Mouse (Mus musculus) intestine, embryonic 14.5 days (tissue): ENCODE measurements at regions not wholly inside any gene's neighbourhood (a gene's known extent, or its start where the extent isn't known, plus 50 kb on each side); places are given as distances from the start of the nearest gene placed in this dataset.

Experiments used
- ATAC-seq: fragments of 200-750 bp; cut with Nextera tagmentation; replicated peaks from 2 replicates; pipeline ENCODE4 v1.8.0; 2017; ENCODE audit warnings: low read depth, moderate number of reproducible peaks, moderate TSS enrichment, moderate library complexity; ENCODE audit not compliant: low FRiP score, low TSS enrichment
- DNase-seq: peaks from one replicate; pipeline ENCODE4 v3.0.0-alpha.2; 2018; ENCODE audit warnings: low spot score
- H3K27ac ChIP-seq: fragments of 300-500 bp; sonication (generic); 2 replicates; pipeline ENCODE4 v1.5.1; 2014; ENCODE audit warnings: low read depth, mild to moderate bottlenecking, control low read depth
- H3K27me3 ChIP-seq: fragments of 300-500 bp; sonication (generic); replicated peaks from 2 replicates; pipeline ENCODE4 v1.6.1; 2014; ENCODE audit warnings: low read length, control low read depth; ENCODE audit not compliant: control insufficient read depth, insufficient read depth
- H3K36me3 ChIP-seq: fragments of 300-500 bp; sonication (generic); 2 replicates; pipeline ENCODE4 v1.6.1; 2014; ENCODE audit warnings: low read length, control low read depth; ENCODE audit not compliant: control insufficient read depth, insufficient read depth
- H3K4me1 ChIP-seq: fragments of 300-500 bp; sonication (generic); replicated peaks from 2 replicates; pipeline ENCODE4 v1.6.1; 2014; ENCODE audit warnings: low read length, control low read depth, mixed read lengths; ENCODE audit not compliant: control insufficient read depth, insufficient read depth
- H3K4me2 ChIP-seq: fragments of 300-500 bp; sonication (generic); 2 replicates; pipeline ENCODE4 v1.6.1; 2014; ENCODE audit warnings: low read length
- H3K4me3 ChIP-seq: fragments of 300-500 bp; sonication (generic); 2 replicates; pipeline ENCODE4 v1.5.1; 2014; ENCODE audit warnings: low read depth, low read length, control low read depth, mixed read lengths
- H3K9ac ChIP-seq: fragments of 300-500 bp; sonication (generic); 2 replicates; pipeline ENCODE4 v1.6.1; 2014; ENCODE audit warnings: mild to moderate bottlenecking, low read length
- H3K9me3 ChIP-seq: fragments of 300-500 bp; sonication (generic); 2 replicates; pipeline ENCODE4 v1.6.1; 2016; ENCODE audit warnings: low read length, control low read depth; ENCODE audit not compliant: control insufficient read depth
- WGBS: fragments of 180-500 bp; shearing (Covaris S2); extraction: QIAGEN DNeasy Blood & Tissue Kit; methylation state at CpG from one replicate; pipeline ENCODE4 v1.1.7; 2014; 5-methylcytosine and 5-hydroxymethylcytosine counted together

DNA sequence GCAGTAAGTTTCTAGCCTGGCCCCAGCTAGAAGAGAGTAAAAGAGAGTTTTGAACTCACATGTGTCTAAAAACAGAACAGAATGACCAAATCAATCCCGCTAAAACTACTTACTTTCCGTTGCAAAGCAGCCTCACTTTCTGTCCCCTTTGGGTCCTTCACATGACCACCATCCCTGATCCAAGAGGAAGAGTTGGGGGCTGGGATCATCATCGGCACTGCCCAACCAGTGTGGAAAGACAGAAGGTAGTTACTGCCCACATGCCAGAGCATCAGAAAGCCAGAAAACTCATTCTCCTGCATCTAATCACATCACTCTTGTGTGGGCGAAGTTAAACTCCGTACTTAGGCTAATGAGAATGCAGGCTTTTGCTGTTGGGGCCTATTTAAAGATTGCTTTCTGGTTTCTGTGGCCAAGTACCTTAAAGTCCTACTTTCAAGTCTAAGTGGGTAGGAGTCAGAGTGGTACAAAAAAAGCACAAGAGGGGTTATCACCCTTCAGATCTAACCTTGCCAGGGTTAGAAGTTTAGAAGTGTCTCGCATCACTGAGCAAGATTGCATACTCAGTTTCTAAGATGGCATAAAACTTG, 184.0 kb upstream of the Cited2 start:
- Histone ChIP-seq H3K4me1 (no peaks in the 10 kb centered on the region), H3K27me3 (no peaks in the 10 kb centered on the region), H3K27ac (no peak overlapping the region), H3K9me3 (no peaks in the 10 kb centered on the region), H3K9ac (no peak overlapping the region), H3K4me2 (no peak overlapping the region), H3K4me3 (no peak overlapping the region), H3K36me3 (no peaks in the 10 kb centered on the region)
- WGBS = 91% methylated on average over 6 of the region's 6 CpGs
- no peak for DNase-seq
- ATAC-seq = no peak

DNA sequence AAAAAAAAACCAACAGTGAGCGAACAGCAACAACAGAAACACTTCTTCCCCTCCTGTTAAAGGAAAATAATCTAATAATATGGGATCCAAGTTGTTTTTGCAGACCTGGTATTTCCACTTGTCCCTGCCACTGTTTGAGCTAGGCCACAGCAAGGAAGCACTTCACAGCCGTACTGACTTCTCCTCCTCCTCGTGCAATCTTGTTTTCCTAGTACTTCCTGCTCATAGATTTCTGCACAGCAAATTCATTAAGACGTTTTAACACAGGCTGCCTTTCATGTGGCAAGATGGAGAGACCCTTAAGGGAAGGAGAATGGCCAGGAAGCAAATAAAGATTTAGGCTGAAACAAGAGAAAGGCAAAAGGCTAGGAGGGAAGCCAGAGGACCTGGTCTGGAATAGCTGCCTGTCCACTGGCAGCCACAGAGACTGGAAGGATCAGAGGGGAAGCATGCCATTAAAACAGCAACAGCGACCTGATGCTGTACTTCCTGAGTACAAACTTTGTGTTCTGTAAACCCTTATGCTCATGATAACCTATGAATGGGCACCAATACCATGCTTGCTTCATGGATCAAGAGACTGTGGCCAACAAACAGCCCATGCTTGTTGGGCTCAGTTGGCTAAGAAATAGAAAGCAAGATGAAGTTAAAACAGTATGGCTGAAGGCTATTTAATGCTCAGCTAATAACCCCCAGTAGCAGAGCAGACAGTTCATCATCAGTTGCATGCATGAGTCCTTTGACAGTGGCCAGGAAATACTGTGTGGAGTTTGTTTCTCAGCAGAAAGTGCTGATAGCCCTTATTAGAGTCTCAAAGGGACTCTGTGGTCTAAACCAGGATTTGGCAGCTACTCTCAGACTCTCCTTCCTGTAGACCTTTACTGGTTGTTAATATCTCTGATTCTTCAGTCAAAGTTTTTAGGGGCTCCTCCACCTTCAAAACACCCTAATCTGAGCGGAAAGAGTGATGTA, 182.3 kb upstream of the Cited2 start:
- DNase-seq = no peak
- Histone ChIP-seq H3K9me3 (no peaks in the 10 kb centered on the region), H3K27me3 (no peaks in the 10 kb centered on the region), H3K4me1 (no peaks in the 10 kb centered on the region), H3K36me3 (no peaks in the 10 kb centered on the region), H3K27ac (no peak overlapping the region), H3K4me2 (no peak overlapping the region), H3K9ac (no peak overlapping the region), H3K4me3 (no peak overlapping the region)
- 61% methylated on average over 6 of the region's 6 CpGs for WGBS
- no peak for ATAC-seq

DNA sequence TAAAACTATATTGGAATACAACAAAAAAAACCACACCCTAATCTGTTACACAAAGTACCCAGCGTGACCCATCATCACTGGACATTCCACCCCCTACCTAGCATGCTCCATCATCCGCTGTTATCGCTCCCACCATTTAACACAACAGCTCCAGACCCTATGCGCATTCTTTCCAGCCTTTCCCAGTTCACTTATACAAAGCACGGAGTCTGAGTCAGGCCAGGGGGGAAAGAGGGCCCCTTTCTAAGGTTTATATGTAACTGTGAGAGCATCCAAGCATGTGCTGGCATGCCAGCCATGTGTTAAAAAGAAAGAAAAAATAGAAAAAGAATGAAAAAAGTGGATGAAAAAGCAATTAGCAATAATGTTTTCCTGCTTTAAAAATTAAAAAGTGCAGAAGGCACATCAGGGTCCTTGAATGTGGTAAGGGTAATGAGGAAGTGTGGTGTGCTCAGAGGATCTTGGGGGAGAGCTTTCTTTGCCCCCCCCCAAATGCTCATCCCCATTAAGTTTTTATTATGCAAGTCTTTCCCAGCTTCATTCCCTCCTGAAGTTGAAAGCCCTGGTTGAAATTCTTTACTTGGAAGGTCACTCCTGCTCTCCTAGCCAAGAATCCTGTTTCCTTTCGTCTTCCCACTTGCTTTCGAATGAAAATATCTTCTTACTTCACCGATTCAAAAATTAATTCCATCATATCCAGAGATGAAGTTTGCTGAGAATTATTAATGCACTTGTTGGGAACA, 180.7 kb upstream of the Cited2 start:
- Histone ChIP-seq H3K36me3 (no peaks in the 10 kb centered on the region), H3K4me3 (no peak overlapping the region), H3K9me3 (no peaks in the 10 kb centered on the region), H3K27me3 (no peaks in the 10 kb centered on the region), H3K27ac (no peak overlapping the region), H3K9ac (no peak overlapping the region), H3K4me1 (no peaks in the 10 kb centered on the region), H3K4me2 (no peak overlapping the region)
- DNase-seq (no peak), ATAC-seq (no peak)
- 83% methylated on average over 8 of the region's 8 CpGs for WGBS

GRCm38 (mm10) chr10:17542847-17543421, 180.1 kb upstream of the Cited2 start:
- no peaks in the 10 kb centered on the region for H3K36me3 ChIP-seq
- whole genome bisulfite sequencing = 67% methylated on average over 5 of the region's 5 CpGs
- no peaks in the 10 kb centered on the region for H3K9me3 ChIP-seq
- H3K4me2 ChIP-seq = no peak overlapping the region
- H3K4me3 ChIP-seq = no peak overlapping the region
- no peak overlapping the region for H3K9ac ChIP-seq
- no peak for ATAC-seq
- H3K4me1 ChIP-seq = no peaks in the 10 kb centered on the region
- no peak for DNase-seq
- H3K27me3 ChIP-seq = no peaks in the 10 kb centered on the region
- H3K27ac ChIP-seq = no peak overlapping the region

DNA sequence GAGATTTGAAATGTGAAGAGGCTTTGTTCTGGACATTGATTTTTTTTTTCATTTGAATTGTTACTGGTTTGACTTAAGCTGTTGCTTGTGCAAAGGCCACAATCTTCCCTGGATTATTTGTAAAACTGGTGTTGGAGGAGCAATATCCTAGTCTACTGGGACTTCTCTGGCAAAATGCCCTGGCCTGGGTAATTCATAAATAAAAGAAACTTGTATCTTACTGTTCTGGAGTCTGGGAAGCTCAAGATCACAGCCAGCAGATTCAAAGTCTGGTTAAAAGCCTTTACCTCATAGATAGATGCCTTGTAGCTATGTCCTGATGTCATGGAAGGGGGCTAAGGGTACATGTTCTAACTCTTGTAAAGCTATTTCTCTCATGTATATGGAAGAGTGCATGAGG, 177.7 kb upstream of the Cited2 start:
- Histone ChIP-seq H3K4me1 (no peaks in the 10 kb centered on the region), H3K4me3 (no peak overlapping the region), H3K27me3 (no peaks in the 10 kb centered on the region), H3K9ac (no peak overlapping the region), H3K9me3 (no peaks in the 10 kb centered on the region), H3K4me2 (no peak overlapping the region), H3K36me3 (no peaks in the 10 kb centered on the region), H3K27ac (no peak overlapping the region)
- DNase-seq (no peak), ATAC-seq (no peak)

DNA sequence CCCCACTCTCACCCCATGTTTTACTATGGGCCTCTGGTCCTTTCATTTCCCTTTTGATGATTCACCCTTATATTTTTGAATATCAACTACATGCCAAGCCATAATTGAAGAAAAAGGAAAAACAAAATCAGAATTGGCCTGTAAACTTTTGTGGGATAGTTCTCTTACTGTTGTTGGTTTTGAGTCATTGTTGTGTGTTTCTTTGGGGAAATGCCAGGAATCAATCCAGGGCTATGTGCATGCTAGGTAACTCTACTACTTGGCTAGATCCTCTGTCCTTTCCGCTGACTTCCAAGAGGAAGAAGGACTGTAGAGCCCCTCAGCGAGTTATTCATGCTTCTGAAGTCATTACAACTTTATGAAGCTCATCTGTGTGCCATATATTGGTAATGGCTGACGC, 175.0 kb upstream of the Cited2 start:
- H3K4me1 ChIP-seq = no peaks in the 10 kb centered on the region
- 93% methylated on average over 3 of the region's 3 CpGs for WGBS

DNA sequence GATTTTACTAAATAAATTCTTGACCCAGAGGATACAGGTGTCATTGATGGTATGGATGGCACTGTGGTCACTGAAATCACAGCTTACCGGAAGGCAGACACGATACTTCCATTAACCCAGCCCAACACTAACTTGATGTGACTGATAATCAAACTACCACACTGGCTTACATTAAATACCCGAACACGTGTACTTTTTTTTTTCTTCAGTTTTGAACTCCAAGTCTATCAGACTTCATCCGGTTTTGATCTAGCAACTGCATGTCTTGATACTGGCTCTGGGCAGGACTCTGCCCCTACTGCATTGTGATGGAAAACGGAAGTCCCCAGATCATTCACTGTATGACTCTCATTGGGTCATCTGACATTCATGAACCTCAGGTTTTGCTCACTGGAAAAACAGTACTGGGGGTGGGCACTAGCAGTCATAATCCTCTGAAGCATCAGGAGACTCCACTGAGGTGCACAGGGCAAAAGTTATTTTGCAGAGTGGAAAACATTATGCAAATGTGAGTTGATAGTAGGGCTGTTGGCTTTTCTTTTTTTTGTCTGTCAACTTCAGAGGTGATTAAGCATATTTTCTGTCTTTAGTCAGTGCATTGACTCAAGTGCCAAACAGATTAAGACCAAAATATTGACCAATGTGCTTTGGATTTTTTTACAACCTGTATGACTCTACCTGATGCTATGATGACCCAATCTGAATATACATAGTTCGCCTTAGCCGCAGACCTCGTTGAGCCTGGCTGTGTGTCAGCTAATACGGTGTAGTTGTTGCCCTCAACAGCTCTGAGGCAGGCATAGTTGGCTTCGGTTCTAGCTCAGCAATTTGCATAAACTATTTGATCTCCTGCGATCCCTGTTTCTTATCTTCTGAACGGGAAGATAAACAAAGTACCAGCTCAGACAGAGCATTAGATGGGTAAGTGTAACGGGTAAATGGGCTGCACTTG, 174.1 kb upstream of the Cited2 start:
- Histone ChIP-seq H3K9ac (no peak overlapping the region), H3K4me3 (no peak overlapping the region), H3K9me3 (no peaks in the 10 kb centered on the region), H3K4me1 (no peaks in the 10 kb centered on the region), H3K36me3 (no peaks in the 10 kb centered on the region), H3K27me3 (no peaks in the 10 kb centered on the region), H3K27ac (no peak overlapping the region), H3K4me2 (no peak overlapping the region)
- ATAC-seq = no peak
- 69% methylated on average over 14 of the region's 14 CpGs for WGBS
- DNase-seq = peak; percentile 29

More for the DNA sequence above, 175.0 kb upstream of the Cited2 start:
- peak; percentile 36 for DNase-seq
- Histone ChIP-seq H3K36me3 (no peaks in the 10 kb centered on the region), H3K27ac (no peak overlapping the region), H3K4me3 (no peak overlapping the region), H3K9ac (no peak overlapping the region), H3K4me2 (no peak overlapping the region), H3K9me3 (no peaks in the 10 kb centered on the region), H3K27me3 (no peaks in the 10 kb centered on the region)
- ATAC-seq = no peak
